Mouse (Mus musculus) lung, adult 18-20 months (tissue): Measurements from ENCODE around the gene B4galt4.
"Not testable (repeated sequence)": the region's sequence is repeated elsewhere in the genome, so short reads cannot be mapped to it uniquely, and the experiment has no call there.

Experiments
- DNase-seq, 2 experiments: peaks; one replicate each; pipeline ENCODE4 v3.0.0; 2022; ENCODE audit warnings: mixed read lengths in 2 of 2

Gene B4galt4

DNA sequence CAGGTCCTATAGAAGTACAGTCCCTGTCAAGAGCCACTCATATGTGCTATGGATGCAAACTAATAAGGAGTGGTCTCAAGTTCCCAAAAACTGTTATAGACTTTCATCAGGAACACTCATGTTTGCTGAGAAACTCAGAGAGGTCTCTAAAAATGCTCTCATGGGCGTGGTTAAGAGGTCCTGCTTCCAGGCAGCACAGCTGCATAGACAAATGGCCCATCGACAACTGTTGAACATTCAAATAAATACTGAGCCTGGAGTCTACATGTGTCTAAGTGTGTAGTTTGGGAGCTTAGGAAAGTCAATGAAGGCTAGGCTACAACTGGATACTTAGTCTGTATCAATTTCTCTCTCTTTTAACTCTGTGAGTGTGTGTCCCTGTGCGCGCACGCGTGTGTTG, 29.1 kb downstream of the B4galt4 start:
- DNase-seq = no peak

DNA sequence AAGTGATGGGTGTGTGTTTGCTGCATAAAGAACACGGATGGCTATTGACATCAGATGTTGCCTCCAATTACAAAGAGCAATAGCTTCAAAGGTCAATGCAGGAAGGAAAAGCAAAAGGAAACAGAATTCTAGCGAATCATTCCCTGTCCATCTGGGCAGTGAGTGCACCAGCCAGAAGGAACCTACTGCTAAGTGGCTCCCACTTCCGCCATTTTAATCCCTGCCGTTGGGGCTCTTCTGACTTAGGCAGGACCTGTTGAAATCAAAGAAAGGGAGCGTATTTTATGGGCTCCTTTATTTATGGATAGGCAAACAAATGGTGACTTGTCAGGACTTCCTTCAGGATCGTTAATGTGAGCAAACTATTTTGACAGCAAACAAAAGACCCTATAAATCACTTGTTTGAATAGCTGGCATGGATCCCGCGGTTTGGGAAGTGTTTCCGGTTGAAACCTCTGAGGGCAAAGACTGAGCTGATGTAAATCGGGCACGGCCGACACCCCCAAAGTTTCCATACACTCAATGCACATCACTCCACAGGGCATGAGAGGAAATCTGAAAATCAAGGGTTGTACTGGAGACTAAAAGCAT, 30.9 kb downstream of the B4galt4 start:
- no peak for DNase-seq

DNA sequence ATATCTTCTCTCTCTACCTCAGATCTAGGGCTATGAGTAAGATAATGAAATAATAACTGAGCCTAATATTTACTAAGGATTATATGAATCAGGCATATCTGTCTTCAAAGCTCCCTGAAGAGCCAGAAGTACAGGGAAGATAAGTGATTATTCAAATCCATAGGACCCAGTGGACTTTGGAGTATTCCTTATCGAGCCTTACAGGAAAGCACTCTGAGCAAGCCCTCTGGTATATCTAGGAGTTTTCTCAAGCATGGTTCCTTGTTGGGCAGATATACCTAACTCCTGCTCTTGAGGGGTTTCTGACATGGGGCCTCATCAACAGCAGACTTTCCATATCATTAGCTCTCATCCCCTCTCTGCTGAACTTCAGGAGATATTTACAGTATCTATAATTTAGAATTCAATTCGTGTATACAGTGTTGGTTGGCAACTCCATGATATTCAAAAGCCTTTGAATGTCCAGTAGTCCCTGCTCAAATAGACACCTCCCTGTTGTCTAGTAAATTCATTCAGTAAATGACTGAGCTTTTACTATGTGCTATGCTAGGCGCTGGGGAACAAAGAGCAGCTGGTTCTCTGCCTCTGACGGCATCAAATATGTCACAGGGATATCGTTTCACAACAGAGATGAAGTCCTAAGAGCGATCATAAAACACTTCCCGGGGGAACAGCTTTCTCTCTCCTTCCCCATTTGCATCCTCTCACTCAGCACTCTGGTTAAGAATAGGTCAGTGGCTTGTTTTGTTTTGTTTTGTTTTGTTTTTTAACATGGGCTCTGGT, 33.1 kb downstream of the B4galt4 start:
- DNase-seq = peak; percentile 41 to 58

DNA sequence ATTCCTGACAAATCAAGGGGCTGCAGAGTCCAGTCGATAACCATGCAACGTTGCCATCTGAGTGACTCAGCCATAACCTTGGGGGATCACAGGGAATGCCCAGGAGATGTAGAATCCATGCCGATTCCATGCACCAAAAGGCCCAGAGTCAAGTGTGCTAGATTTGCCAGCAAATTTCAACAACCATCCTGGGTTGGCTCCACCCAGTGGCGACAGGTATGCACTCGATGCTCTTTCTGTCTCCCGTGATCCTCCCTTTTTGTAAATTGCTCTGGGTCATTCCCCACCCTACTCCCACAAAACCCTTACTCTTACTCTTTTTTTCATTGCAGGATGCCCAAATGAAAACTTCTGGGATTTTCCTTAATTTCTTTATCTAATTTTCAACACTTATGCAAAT, 34.3 kb downstream of the B4galt4 start:
- no peak for DNase-seq

DNA sequence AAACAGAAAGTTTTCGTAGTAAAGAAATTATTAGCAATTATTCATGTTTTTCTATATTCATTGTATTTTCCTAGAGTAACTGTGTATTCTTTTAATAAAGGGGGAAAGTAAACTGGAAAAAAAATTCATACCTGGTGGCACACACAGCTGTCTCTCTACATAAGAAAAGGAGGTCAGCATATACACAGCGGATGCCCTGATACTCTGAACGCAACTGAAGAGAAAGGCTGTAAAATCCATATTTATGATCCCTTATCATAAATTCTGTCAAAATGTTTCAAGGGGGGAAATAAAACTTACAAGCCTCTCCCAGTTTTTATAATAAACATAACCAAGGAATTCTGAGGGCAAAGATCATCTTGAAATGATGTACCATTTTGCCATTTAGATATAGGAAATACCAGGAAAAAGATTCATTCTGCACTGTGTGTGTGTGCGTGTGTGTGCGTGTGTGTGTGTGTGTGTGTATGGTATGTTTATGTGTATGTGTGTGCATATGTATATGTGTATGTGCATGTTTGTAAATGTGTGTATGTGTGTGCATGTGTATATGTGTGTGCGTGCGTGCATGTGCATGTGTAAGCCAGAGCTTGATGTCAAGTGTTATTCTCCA, 39.0 kb downstream of the B4galt4 start:
- DNase-seq = no peak

DNA sequence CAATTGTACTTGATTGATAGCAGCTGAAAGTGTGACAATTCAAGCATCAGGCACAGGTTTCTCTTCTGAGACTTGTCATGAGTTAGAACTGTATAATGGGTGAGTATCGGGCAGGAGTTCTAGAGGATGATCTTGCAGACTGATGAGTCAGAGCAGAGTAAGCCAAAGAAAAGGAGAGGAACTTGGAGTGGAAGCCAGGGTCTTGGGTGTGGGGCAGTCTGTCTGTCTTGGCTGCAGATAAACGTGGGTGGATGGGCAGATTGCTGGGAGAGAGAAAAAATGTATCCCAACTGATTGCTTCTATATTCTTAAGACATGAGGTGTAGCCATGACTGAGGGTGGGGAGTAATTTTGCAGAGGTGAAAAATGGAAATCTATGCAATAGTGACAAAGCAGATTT, 39.9 kb downstream of the B4galt4 start:
- no peak for DNase-seq

DNA sequence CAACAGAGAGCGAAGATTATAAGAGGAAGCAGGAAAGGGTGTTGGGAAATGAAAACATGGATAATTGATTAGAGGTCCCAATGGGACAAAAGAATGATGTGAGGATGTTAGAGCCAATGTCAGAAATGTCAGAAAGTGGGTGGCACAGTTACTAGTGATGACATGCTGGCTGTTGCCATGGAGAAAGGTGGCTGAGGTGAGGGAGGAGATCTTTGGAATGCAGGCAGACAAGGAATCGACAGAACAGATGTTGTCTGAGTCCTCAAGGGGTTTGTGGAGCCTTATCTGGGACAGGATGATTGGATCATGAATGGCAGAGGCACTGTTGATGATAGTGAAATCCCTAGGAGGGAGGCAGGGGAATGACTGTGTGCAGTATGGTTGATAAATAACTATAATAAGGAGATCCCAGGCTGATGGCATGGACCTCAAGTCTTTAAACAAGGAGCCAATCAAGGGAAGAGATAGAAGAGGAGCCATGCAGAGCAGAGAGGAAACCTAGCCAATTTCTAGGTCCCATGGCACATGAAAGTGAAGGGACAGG, 40.5 kb downstream of the B4galt4 start:
- no peak for DNase-seq

DNA sequence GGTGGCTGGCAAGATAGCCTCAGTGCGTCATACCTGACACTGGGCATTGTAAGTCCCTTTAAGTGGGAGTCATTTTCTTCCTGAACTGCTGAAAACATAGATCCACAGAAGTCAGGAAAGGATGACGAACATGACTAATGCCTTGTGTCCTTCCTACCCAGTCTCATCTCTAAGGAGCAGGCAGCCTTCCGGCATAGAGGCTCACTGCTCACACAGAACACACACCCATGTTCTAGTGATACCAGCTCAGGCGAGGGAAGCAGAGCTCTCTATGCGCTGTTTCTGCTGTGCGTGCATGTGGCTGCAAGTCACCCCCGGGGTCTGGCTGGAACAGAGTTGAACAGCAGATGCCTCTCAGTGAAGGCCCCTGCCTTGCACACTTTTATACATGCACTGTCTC, 43.2 kb downstream of the B4galt4 start:
- DNase-seq = no peak

DNA sequence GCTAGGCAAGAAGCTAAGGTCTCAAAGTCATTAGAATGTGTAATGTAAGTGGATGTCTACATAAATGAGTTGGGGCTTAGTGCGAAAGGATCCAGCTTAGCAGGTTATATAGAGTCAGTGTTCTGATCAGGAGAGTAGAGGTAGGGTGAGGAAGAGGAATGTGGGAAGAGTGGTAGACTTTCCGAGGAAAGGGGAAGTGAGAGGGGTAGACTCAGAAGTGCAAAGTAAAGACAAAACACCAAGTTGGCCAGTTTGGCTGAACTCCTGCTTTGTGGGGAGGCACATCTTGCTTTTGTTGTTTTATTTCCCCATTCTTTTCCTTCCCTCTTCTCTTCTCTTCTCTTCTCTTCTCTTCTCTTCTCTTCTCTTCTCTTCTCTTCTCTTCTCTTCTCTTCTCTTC, 47.0 kb downstream of the B4galt4 start:
- DNase-seq = no peak

DNA sequence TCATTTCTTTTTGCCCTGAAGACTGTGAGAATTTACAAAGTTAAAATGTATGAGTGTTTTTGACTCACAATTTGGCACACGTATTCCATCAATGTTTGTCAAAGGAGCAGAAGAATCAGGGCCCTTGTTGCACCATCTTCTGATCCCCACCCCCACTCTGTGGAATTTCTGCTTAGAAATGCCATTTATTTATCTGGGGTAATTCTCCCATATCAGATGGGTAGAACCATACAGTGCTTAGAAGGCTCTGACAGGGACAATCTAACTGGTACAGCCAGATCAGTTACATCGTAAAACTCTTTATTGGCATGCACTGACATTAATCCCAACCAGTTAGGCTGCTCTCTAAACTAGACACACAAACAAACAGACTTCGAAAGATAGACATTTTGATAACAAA, 47.9 kb downstream of the B4galt4 start:
- DNase-seq = no peak

DNA sequence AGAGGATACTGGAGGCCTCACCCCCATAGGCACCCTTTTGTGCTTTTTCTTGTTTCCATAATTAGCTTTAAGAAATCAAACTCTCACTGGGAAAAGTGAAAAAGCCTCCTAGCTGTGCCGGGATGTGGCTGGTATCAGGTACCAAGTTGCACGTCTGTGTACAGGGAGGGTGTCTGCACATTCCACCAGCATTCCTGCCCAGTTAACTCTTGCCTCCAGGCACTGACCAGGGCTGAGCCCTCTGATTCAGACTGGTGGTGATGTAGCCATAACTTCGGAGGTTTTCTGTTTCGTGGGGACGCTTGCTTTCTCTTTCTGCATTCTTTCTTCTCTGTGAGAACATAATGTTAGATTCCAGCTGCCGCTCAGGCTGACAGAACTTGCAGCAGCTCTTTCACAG, 51.1 kb downstream of the B4galt4 start:
- no peak for DNase-seq

DNA sequence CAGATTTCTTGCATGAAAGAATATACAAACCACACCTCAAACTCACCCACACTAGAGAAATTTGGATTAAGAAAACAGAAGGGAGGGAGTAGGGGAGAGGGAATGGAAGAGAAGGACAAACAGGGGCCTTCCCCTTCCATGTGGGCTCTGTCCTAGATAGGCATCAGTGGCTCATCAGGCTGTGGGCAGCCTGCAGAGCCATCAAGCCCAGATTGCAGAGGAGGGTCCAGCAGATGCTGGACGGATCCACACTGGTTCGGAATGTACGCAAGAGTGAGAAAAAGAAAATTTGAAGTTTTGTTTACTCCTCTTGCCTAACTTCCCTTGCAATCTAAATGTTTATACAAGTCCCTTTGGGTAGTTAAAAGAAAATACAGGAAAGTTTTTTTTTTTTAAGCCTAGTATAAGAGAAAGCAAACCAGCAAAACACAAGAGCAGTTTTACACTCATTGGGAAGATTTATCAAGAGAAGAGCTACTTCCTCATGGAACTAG, 56.9 kb downstream of the B4galt4 start:
- DNase-seq = no peak

DNA sequence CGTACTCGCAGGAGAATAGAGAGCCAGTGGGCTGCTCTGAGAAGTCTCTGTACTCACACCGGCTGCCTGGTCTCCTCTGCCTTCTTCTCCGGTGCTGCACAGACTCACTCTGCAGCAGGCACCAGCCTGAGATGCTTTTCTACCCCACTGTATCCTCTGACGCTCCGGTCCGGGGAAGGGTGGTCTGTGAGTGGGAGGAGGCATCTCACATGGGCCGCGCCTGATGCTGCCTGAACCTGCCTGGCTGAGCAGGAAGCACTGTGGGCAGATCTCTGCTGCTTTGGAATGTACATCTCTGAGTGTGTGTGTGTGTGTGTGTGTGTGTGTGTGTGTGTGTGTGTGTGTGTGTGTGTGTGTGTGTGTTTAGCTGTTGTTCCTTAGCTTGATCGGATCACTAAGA, 58.0 kb downstream of the B4galt4 start, which contains the start of gene Upk1b:
TSS of gene Upk1b (minus strand) at position 238 of the 400 bp plus-strand sequence.
- DNase-seq = peak in 1 of 2 experiments; percentile 24

DNA sequence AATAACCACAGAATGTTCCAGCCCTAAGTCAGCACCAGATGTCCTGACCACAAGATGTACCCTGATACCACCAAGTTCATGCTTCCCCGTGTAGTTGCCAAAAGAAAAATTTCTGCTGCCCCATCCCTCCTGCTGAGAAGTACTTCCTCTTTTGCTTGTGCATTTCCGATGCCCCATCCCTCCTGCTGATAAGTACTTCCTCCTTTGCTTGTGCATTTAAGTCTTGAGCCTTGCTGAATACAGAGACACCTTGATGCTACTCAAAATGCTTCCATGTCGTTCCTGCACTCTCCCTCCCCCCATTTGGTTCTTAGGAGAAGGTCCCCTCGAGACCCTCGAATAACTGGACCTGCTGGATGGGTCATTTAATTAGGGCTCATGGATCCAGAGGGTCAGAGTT, 65.7 kb downstream of the B4galt4 start:
- not testable (repeated sequence) for DNase-seq

DNA sequence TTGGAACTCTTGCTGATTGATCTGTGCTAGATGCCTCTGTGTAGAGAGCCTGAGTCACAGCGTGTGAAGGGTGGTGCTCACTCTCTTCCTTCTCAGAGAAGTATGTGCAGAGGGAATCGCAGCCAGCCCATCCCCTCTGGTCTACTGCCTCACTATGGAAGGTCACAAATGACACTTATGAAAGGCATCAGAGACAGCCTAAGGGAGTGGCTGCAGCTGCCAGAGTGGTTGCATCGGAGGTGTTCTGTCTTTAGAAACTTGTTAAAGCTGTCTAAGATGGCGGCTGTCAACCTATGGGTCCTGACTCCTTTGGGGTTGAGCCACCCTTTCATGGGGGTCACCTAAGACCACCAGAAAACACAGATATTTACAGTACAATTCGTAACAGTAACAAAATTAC, 68.1 kb downstream of the B4galt4 start:
- DNase-seq = no peak

DNA sequence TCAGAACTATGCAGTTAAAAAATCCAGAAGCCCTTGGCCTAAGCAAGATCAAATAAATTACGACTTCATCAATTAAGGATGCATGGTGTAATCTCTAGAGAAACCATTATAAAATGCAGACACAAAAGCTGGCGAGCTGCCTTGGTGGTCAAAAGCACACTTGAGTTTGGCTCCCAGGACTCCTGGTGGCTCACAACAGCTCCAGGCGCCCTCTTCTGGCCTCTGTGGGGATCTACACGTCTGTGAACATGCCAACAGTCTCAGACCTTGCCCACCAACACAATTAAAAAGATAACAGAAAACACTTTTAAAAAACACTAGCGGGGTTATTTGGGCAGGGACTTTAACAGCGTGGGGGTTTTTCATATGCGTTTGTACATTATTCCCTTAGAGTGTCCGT, 70.5 kb downstream of the B4galt4 start:
- peak; percentile 66 to 83 for DNase-seq
